Mouse (Mus musculus) limb, embryonic 10.5 days (tissue): ENCODE results near the gene Mmp25. TPM values are rescaled to one million over a fixed set of nuclear protein-coding genes. Genes with fewer than 3 reads are reported as not detected.

Experiments
- DNase-seq: peaks from one replicate; pipeline ENCODE4 v3.0.0-alpha.2; 2017; ENCODE audit warnings: low spot score
- H3K27ac ChIP-seq: fragments of 300-500 bp; sonication (generic); 2 replicates; pipeline ENCODE4 v1.5.1; 2016; ENCODE audit warnings: mild to moderate bottlenecking
- H3K27me3 ChIP-seq: fragments of 300-500 bp; sonication (generic); 2 replicates; pipeline ENCODE4 v1.6.1; 2016; ENCODE audit warnings: low read depth, mild to moderate bottlenecking; ENCODE audit not compliant: poor library complexity, severe bottlenecking
- H3K36me3 ChIP-seq: fragments of 300-500 bp; sonication (generic); 2 replicates; pipeline ENCODE4 v1.6.1; 2016; ENCODE audit warnings: mild to moderate bottlenecking, moderate library complexity
- H3K4me1 ChIP-seq: fragments of 300-500 bp; sonication (generic); 2 replicates; pipeline ENCODE4 v1.6.1; 2016
- H3K4me3 ChIP-seq: fragments of 300-500 bp; sonication (generic); 2 replicates; pipeline ENCODE4 v1.5.1; 2016; ENCODE audit warnings: mild to moderate bottlenecking, moderate library complexity
- H3K9me3 ChIP-seq: fragments of 300-500 bp; sonication (generic); replicated peaks from 2 replicates; pipeline ENCODE4 v1.6.1; 2016; ENCODE audit warnings: mild to moderate bottlenecking
- WGBS: fragments of 180-500 bp; shearing (Covaris S2); methylation state at CpG from one replicate; pipeline ENCODE4 v1.1.7; 2016; 5-methylcytosine and 5-hydroxymethylcytosine counted together
- polyA plus RNA-seq: library from polyadenylated mRNA; unstranded; fragments of >200 nt; fragmentation: Nextera tagmentation; extraction: Ambion mirVana; gene quantifications from 2 replicates; pipeline ENCODE4 v1.2.1, GENCODE M21; 2016

Gene Mmp25
- polyA plus RNA-seq, result 0.84 and 1.1 TPM in 2 replicates

DNA sequence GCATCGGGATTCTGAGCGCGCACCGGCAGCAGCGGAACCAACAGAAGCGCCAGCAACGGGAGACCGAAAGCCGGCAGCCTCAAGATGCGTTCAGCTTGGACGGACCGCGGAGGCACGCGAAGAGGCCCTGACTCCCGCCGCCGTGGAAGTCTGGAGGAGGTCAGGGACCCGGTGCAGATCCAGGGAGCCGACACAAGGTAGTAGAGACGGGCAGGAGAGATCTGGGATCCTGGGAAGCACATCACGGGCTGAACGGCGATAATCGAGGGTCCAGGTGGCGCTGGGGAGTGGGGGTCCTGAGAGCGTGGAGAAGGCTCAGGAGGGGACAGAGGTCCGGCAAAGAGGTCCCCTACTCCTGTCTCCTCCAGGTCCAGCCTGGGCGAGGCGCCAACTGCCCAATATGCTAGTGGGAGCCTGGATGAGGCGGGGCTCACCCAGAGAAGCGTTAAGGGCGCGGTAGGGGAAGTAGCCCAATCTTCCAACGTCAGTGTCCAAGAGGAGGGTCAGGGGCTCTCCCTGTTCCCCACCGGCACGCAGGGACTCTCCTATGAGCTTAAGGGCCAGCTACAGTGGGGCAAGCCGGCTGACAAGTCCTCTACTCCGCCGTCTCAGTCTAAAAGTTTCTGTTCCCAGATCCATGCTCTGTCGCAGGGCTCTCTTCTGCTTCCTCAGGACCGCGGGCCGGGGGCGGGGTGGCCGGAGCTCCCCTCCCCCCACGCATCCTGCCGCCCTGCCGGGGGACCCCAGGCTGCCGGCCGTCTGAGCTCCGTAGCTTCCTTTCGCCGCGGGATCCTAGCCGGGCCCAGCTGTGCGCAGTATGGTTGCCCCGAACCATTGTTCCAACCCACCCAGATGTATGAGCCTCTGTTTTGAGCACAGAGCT is at the start of gene Mmp25:
Gene Mmp25 (minus strand): TSS at position 665 of the 883 bp plus-strand sequence.
- no peaks in the 10 kb centered on the region for H3K36me3 ChIP-seq
- peak; percentile 69 for DNase-seq
- H3K27ac ChIP-seq, result peak within 1 kb of the TSS; percentile 77
- H3K9me3 ChIP-seq, result no peaks in the 10 kb centered on the region
- WGBS, result under 1% methylated on average over 58 of the region's 58 CpGs
- H3K4me3 ChIP-seq, result peak within 1 kb of the TSS; percentile 60
- peaks cover 49% of the 10 kb centered on the region for H3K27me3 ChIP-seq
- peaks cover 13% of the 10 kb centered on the region for H3K4me1 ChIP-seq

DNA sequence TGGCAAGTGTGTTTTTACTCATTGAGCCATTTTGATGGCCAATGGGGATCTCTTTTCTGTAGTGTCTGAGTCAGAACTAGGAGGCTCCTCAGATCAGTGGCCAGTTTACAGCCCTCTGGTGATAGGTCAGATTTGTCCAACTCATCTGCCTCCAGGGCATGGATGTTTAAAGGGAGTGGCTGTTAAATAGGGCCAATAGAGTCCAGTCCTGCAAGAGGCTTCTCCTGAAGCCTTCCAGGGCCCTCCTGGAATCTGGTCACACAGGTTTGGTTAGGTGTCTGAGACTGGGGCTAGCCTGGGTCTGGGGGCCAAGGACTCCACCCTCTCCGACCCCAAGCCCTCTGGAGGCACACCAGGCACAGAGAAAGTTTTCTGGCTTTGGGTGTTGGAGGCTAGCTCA is 49.4 kb upstream of the Mmp25 start:
- WGBS, result 64% methylated on average over 1 of the region's 1 CpGs
- Histone ChIP-seq H3K36me3 (no peaks in the 10 kb centered on the region), H3K27ac (peak overlapping the region; percentile 66), H3K4me3 (no peak overlapping the region), H3K27me3 (peaks cover 28% of the 10 kb centered on the region), H3K9me3 (no peaks in the 10 kb centered on the region), H3K4me1 (peaks cover 42% of the 10 kb centered on the region)
- DNase-seq, result no peak

DNA sequence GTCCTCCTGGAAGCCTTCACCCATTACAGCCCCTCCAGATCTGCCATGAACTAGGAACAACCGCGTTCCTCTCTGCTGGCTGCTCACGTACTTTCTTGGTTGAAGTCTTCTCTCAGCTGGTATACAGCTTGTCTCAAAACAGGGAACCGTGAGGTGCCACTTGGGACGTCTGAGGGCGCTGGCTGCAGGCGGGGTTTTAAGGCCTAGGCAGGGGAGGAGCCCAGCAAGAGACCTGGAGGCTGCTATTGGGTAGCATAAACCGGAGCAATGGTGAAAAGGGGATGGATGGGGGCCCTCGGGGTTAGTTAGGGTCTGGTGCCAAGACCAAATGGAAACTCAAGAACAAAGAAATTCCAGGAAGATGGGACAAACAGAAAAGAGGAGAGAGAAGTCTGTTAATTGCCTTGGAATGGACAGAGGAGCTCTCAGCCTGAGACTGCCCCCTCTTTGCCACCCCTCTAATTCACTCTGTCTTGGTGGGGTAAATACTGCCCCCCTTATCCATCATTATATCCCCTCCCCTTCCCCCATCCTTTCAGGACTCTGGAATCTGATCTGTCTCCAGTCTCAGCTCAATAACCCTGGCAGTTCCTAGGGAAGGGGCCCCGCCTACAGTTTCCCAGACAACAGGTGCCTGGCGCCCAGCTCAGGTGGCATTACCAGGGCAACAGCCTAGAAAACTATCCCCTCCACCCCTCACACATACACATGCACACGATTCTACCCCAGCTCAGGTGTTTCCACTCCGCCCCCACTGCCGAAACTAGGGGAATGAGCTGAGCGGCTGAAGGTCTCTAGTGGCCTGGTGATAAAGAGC is 39.0 kb upstream of the Mmp25 start, which contains the start of gene Cldn9:
Gene Cldn9 (minus strand): TSS at position 171 of the 817 bp plus-strand sequence.
- WGBS, result 13% methylated on average over 15 of the region's 15 CpGs
- peaks cover 68% of the 10 kb centered on the region for H3K27me3 ChIP-seq
- H3K4me3 ChIP-seq, result peak within 1 kb of the TSS; percentile 20
- peaks cover 34% of the 10 kb centered on the region for H3K4me1 ChIP-seq
- peak within 1 kb of the TSS; percentile 68 for H3K27ac ChIP-seq
- H3K36me3 ChIP-seq, result no peaks in the 10 kb centered on the region
- H3K9me3 ChIP-seq, result no peaks in the 10 kb centered on the region
- no peak for DNase-seq

DNA sequence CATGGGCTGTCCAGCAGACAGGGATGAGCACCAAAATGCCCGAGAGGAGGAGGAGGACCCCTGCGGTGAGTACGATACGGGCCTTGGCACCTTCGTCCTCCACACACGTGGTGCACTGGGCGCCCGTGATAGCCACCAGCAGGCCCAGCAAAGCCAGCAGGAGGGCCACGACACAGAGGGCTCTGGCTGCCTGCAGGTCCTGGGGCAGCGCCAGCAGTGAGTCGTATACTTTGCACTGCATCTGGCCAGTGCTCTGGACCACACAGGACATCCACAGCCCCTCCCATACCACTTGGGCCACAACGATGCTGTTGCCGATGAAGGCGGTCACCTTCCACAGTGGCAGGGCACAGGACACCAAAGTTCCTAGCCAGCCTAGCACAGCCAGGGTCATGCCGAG is 38.1 kb upstream of the Mmp25 start:
- peak overlapping the region; percentile 20 for H3K4me3 ChIP-seq
- H3K36me3 ChIP-seq, result no peaks in the 10 kb centered on the region
- H3K27me3 ChIP-seq, result peaks cover 76% of the 10 kb centered on the region
- peak overlapping the region; percentile 68; the same call in 1 of the 2 replicates for H3K27ac ChIP-seq
- 16% methylated on average over 15 of the region's 15 CpGs for WGBS
- DNase-seq, result no peak
- H3K4me1 ChIP-seq, result peaks cover 36% of the 10 kb centered on the region
- H3K9me3 ChIP-seq, result no peaks in the 10 kb centered on the region

DNA sequence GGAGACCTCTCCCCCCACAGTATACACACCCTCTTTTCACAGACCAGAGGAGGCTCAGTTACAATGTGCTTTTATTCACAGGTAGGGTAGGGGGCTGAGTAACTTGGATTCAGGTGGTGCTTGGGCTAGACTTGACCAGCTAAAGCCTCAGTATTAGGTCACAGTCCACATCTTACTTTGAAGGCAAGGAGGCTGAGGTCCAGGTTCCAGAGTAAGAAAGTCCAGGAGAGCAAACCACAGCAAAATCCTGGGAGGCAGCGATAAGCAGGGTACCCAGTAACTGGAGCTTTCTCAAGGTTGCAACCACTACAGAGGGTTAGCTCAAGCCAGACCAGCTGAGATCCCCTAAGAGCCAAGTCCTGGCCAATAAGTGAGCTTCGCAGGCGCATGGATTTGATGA is 37.5 kb upstream of the Mmp25 start:
- H3K4me3 ChIP-seq, result peak overlapping the region; percentile 20; the same call in 1 of the 2 replicates
- 62% methylated on average over 3 of the region's 3 CpGs for WGBS
- no peak overlapping the region; the same call in 1 of the 2 replicates for H3K27ac ChIP-seq
- DNase-seq, result no peak
- H3K4me1 ChIP-seq, result peaks cover 36% of the 10 kb centered on the region
- peaks cover 82% of the 10 kb centered on the region for H3K27me3 ChIP-seq
- no peaks in the 10 kb centered on the region for H3K9me3 ChIP-seq
- no peaks in the 10 kb centered on the region for H3K36me3 ChIP-seq

DNA sequence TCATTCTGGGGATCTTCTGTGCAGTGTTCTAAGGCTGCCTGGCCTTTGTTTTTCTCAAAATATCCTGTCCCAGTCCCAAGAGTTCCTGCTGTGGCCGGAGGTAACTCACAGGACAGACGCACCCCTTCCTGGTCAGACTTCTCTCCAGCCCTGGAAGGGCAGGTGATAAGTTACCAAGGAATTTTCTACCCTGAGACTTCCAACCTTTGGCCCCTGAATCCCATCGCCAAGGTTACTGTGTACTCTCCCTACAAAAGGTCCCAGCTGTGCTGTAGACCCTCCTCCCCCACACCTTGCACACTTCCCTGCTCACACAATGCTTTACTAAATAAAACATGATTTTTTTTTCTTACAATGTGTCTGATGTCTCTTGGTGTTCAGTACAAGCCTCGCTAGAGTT is 37.0 kb upstream of the Mmp25 start:
- H3K4me3 ChIP-seq, result no peak overlapping the region; the same call in 1 of the 2 replicates
- 67% methylated on average over 4 of the region's 4 CpGs for WGBS
- H3K27me3 ChIP-seq, result peaks cover 82% of the 10 kb centered on the region
- H3K9me3 ChIP-seq, result no peaks in the 10 kb centered on the region
- H3K36me3 ChIP-seq, result no peaks in the 10 kb centered on the region
- H3K4me1 ChIP-seq, result peaks cover 37% of the 10 kb centered on the region
- H3K27ac ChIP-seq, result no peak overlapping the region
- DNase-seq, result no peak

DNA sequence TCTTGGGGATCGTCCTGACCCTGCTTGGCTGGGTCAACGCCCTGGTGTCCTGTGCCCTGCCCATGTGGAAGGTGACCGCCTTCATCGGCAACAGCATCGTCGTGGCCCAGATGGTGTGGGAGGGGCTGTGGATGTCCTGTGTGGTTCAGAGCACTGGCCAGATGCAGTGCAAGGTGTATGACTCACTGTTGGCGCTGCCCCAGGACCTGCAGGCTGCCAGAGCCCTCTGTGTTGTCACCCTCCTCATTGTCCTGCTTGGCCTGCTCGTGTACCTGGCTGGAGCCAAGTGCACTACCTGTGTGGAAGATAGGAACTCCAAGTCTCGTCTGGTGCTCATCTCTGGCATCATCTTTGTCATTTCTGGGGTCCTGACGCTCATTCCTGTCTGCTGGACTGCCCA is 36.0 kb upstream of the Mmp25 start:
- no peak overlapping the region for H3K27ac ChIP-seq
- no peaks in the 10 kb centered on the region for H3K36me3 ChIP-seq
- H3K9me3 ChIP-seq, result no peaks in the 10 kb centered on the region
- no peak overlapping the region for H3K4me3 ChIP-seq
- 74% methylated on average over 10 of the region's 10 CpGs for WGBS
- peaks cover 47% of the 10 kb centered on the region for H3K4me1 ChIP-seq
- H3K27me3 ChIP-seq, result peaks cover 91% of the 10 kb centered on the region
- DNase-seq, result no peak

DNA sequence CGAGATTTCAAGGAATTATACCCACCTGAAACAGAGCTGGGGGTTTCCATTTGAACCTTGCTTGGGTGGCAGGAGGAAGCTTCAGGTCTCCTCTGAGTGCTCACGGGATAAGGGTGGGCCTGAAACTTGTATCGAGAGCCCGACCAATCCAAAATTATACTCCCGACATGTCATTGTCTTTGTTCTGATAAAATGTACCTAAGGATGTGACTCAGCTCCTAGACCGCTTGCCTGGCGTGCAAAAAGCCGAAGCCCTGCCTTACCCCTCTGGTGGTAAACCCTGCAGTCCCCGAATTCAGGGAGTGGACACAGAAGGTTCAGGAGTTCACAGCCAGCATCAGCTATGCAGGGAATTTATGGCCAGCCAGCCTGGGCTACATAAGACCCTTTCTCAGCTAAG is 35.3 kb upstream of the Mmp25 start:
- 0 out of 2 replicates have a peak overlapping the region, but pooled peaks have one; percentile 36 for H3K4me3 ChIP-seq
- peaks cover 55% of the 10 kb centered on the region for H3K4me1 ChIP-seq

DNA sequence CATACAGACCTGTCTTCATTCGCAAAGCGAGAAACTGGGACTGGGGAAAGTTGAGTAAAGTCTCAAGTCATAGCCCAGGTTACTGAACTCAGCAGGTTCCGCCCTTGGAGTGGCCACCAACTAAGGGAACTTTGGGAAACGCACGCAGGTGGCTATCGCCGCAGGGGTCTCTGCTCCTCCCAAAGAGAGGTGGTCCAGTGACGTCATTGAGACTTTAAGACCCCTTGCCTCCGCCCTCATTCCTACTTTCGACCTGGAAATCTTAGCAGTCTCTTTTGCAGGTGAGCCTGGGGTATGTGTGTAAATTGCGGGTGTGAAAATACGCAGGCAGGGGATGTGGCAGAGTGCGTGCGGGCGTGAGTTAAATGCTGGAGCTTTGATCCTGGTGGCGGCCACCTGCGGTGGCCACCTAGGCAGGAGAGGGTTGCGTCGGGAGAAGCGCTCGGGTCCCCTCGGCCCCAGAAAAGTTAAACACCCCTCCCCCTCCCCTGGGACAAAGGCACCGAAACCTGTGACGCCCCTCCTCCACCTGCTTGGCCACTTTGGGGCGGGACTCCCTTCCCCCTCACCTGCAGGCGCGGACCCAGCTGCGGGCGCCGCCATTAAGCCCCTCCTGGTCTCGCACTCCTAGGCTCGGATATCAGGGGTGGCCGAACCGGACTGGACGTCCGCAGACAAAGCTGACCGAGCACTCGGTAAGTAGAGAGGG is 34.2 kb upstream of the Mmp25 start, which contains the start of gene Cldn6:
Gene Cldn6 (plus strand): TSS at position 123 of the 709 bp plus-strand sequence.
- H3K27ac ChIP-seq, result no peak within 1 kb of the TSS
- WGBS, result 2% methylated on average over 38 of the region's 38 CpGs
- no peaks in the 10 kb centered on the region for H3K9me3 ChIP-seq
- H3K4me1 ChIP-seq, result peaks cover 61% of the 10 kb centered on the region
- peak within 1 kb of the TSS; percentile 36 for H3K4me3 ChIP-seq
- peaks cover 93% of the 10 kb centered on the region for H3K27me3 ChIP-seq
- DNase-seq, result peak; percentile 47
- no peaks in the 10 kb centered on the region for H3K36me3 ChIP-seq

More for the DNA sequence above, 35.3 kb upstream of the Mmp25 start:
- no peaks in the 10 kb centered on the region for H3K9me3 ChIP-seq
- no peak for DNase-seq
- WGBS, result 70% methylated on average over 9 of the region's 9 CpGs
- H3K27me3 ChIP-seq, result peaks cover 93% of the 10 kb centered on the region
- H3K27ac ChIP-seq, result no peak overlapping the region
- H3K36me3 ChIP-seq, result no peaks in the 10 kb centered on the region

DNA sequence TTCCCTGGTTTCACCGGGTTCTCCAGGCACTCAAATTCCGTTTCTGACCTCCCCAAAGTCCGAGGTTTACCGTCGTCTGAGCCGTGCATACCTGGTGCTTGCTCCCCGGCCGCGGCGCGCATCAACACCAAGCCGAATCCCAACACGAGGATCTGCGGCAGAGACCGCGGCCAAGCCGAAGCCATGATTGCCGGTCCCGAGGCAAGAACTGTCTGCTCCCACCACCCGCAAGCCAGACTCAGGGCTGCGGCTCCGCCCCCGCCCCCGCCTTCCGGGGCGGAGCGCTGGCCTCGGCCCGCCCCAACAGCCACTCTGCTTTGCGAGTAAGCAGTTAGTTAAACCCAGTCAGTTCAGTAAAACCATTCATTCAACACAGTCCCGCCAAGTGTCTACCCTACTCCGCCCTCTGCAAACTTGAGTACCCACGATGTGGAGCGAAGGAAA is 32.2 kb upstream of the Mmp25 start, which contains the start of gene Tnfrsf12a:
Gene Tnfrsf12a (minus strand): TSS at position 233 of the 444 bp plus-strand sequence.
- H3K27ac ChIP-seq, result peak within 1 kb of the TSS; percentile 37

DNA sequence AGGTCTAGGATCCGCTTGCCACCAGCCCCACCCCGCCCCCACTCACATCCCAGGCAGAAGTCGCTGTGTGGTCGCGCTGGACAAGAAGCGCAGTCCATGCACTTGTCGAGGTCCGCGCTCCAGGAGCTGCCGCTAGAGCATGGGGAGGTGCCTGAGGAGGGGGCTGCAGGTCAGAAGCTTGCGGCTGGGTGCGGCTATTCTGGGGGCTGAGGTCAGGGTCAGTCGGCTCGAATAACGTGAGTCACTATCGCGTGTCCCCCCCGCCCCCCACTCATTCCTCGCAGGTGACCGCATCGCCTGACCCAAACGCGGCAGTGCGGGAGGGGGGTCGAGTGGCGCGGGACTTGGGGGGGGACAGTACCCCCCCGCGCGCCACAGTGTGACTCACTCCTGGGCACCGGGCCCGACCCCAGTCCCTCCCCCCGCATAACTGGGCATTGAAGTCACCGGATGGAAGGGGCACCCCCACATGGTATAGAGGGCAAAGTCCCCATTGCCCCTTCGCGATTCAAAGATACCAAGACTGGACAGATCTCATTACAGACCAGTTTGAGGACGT is 31.5 kb upstream of the Mmp25 start:
- Histone ChIP-seq H3K4me3 (peak overlapping the region; percentile 58), H3K9me3 (no peaks in the 10 kb centered on the region), H3K4me1 (peaks cover 62% of the 10 kb centered on the region), H3K27ac (peak overlapping the region; percentile 37; the same call in 1 of the 2 replicates), H3K27me3 (peaks cover 69% of the 10 kb centered on the region), H3K36me3 (no peaks in the 10 kb centered on the region)
- WGBS, result under 1% methylated on average over 37 of the region's 37 CpGs
- DNase-seq, result peak; percentile 60

More for the DNA sequence above, 32.2 kb upstream of the Mmp25 start, which contains the start of gene Tnfrsf12a:
- no peaks in the 10 kb centered on the region for H3K9me3 ChIP-seq
- peak; percentile 87 for DNase-seq
- no peaks in the 10 kb centered on the region for H3K36me3 ChIP-seq
- H3K27me3 ChIP-seq, result peaks cover 76% of the 10 kb centered on the region
- peaks cover 62% of the 10 kb centered on the region for H3K4me1 ChIP-seq
- under 1% methylated on average over 34 of the region's 34 CpGs for WGBS
- peak within 1 kb of the TSS; percentile 58 for H3K4me3 ChIP-seq
